Mouse (Mus musculus) heart, adult 2 months (tissue): Measurements from ENCODE around the gene 4930579F01Rik. TPM values are rescaled to one million over a fixed set of nuclear protein-coding genes. Genes with fewer than 3 reads are reported as not detected.

Experiments
- DNase-seq, 2 experiments: peaks; one replicate each; pipeline ENCODE4 v3.0.0; 2021
- H3K27ac ChIP-seq: fragments of 200-600 bp; 2 replicates; pipeline ENCODE4 v1.8.1; 2022
- H3K27me3 ChIP-seq: fragments of 200-500 bp; 2 replicates; pipeline ENCODE4 v1.6.1; 2012; ENCODE audit warnings: mild to moderate bottlenecking, low read length, inconsistent platforms, mixed read lengths; ENCODE audit not compliant: control insufficient read depth, insufficient read depth
- H3K36me3 ChIP-seq: fragments of 200-500 bp; 2 replicates; pipeline ENCODE4 v1.6.1; 2012; ENCODE audit warnings: low read length, inconsistent platforms; ENCODE audit not compliant: control insufficient read depth, insufficient read depth
- H3K4me1 ChIP-seq: fragments of 200-500 bp; 2 replicates; pipeline ENCODE4 v1.6.1; 2011; ENCODE audit warnings: low read length; ENCODE audit not compliant: control insufficient read depth, insufficient read depth
- H3K4me3 ChIP-seq: fragments of 200-600 bp; 2 replicates; pipeline ENCODE4 v1.8.1; 2022
- H3K79me2 ChIP-seq: fragments of 200-500 bp; replicated peaks from 2 replicates; pipeline ENCODE4 v1.6.1; 2012; ENCODE audit warnings: mild to moderate bottlenecking, inconsistent platforms, low read length, moderate library complexity, mixed read lengths; ENCODE audit not compliant: control insufficient read depth, insufficient read depth
- H3K9ac ChIP-seq: fragments of 200-500 bp; 2 replicates; pipeline ENCODE4 v1.6.1; 2012; ENCODE audit warnings: low read depth, mild to moderate bottlenecking, control low read depth, inconsistent platforms, low read length, mixed read lengths
- CTCF ChIP-seq: fragments of 200-600 bp; IDR thresholded peaks from 2 replicates; pipeline ENCODE4 v1.8.1; 2022; ENCODE audit warnings: antibody characterized with exemption, mild to moderate bottlenecking, moderate library complexity
- EP300 ChIP-seq: fragments of 200-500 bp; IDR thresholded peaks from 2 replicates; pipeline ENCODE4 v1.6.1; 2011; ENCODE audit warnings: low read depth, low read length, control low read depth; ENCODE audit not compliant: insufficient read depth
- POLR2A ChIP-seq: fragments of 200-500 bp; IDR thresholded peaks from 2 replicates; pipeline ENCODE4 v1.6.1; 2011; ENCODE audit warnings: mild to moderate bottlenecking, low read depth, low read length, control low read depth; ENCODE audit not compliant: insufficient read depth
- WGBS: fragments of 180-500 bp; shearing (Covaris S2); methylation state at CpG from one replicate; pipeline ENCODE4 v1.1.7; 2018; 5-methylcytosine and 5-hydroxymethylcytosine counted together
- intact Hi-C: fragments of 180-260 bp; cut with DNase I; formaldehyde crosslinking; loops from one replicate; pipeline ENCODE4 v1.15.1; 2025
- polyA plus RNA-seq: library from polyadenylated mRNA; depleted of rRNA; stranded (reverse); fragments of >200 nt; gene quantifications from 2 replicates; pipeline ENCODE4 v1.2.3, GENCODE M21; 2012
- total RNA-seq, 2 experiments: library from RNA; stranded (reverse); gene quantifications; 2 replicates each; pipeline ENCODE4 v1.2.3; 2021

Gene 4930579F01Rik
- total and polyA plus RNA-seq, 3 experiments = 0.06 TPM; not detected in 2

GRCm38 (mm10) chr3:138155062-138155461, 38.6 kb downstream of the 4930579F01Rik start:
- H3K27me3 ChIP-seq = no peaks in the 10 kb centered on the region

GRCm38 (mm10) chr3:138148811-138149210, 44.8 kb downstream of the 4930579F01Rik start:
- intact Hi-C loops = loop anchor here (5.0 kb wide), 2 partner anchors 212 to 227 kb away; no protein-coding TSS in a partner anchor
- H3K27me3 ChIP-seq = no peaks in the 10 kb centered on the region
- no peaks in the 10 kb centered on the region for H3K79me2 ChIP-seq

More at GRCm38 (mm10) chr3:138155062-138155461, 38.6 kb downstream of the 4930579F01Rik start:
- WGBS = 89% methylated on average over 4 of the region's 4 CpGs
- Histone ChIP-seq H3K4me3 (no peak overlapping the region), H3K9ac (no peak overlapping the region), H3K79me2 (no peaks in the 10 kb centered on the region), H3K36me3 (no peaks in the 10 kb centered on the region), H3K4me1 (no peaks in the 10 kb centered on the region), H3K27ac (no peak overlapping the region)
- intact Hi-C loops = no loop called here
- TF ChIP-seq CTCF (no peak), POLR2A (no peak), EP300 (no peak)
- no peak for DNase-seq

GRCm38 (mm10) chr3:138144642-138145171, 48.9 kb downstream of the 4930579F01Rik start, which contains the start of gene Mttp:
Gene Mttp, minus strand, starts transcription at chr3:138144968.
- no peaks in the 10 kb centered on the region for H3K27me3 ChIP-seq
- H3K9ac ChIP-seq = peak within 1 kb of the TSS; percentile 72
- H3K27ac ChIP-seq = peak within 1 kb of the TSS; percentile 98
- no peaks in the 10 kb centered on the region for H3K79me2 ChIP-seq
- WGBS = 2% methylated on average over 8 of the region's 8 CpGs
- H3K4me1 ChIP-seq = no peaks in the 10 kb centered on the region; the same call in 1 of the 2 replicates
- DNase-seq = peak; percentile 61
- peaks cover 3% of the 10 kb centered on the region; the same call in 1 of the 2 replicates for H3K36me3 ChIP-seq
- no peak for TF ChIP-seq EP300
- TF ChIP-seq CTCF = peak; percentile 92
- H3K4me3 ChIP-seq = peak within 1 kb of the TSS; percentile 99
- intact Hi-C loops = loop anchor here (1.0 to 5.0 kb wide), 5 partner anchors 153 to 366 kb away; partner anchors contain the start of gene H2afz

More at GRCm38 (mm10) chr3:138148811-138149210, 44.8 kb downstream of the 4930579F01Rik start:
- Histone ChIP-seq H3K9ac (no peak overlapping the region), H3K36me3 (no peaks in the 10 kb centered on the region), H3K4me1 (no peaks in the 10 kb centered on the region), H3K4me3 (no peak overlapping the region), H3K27ac (no peak overlapping the region)
- no peak for DNase-seq
- 94% methylated on average over 2 of the region's 2 CpGs for WGBS
- no peak for TF ChIP-seq EP300
- no peak for TF ChIP-seq CTCF
- no peak for TF ChIP-seq POLR2A

DNA sequence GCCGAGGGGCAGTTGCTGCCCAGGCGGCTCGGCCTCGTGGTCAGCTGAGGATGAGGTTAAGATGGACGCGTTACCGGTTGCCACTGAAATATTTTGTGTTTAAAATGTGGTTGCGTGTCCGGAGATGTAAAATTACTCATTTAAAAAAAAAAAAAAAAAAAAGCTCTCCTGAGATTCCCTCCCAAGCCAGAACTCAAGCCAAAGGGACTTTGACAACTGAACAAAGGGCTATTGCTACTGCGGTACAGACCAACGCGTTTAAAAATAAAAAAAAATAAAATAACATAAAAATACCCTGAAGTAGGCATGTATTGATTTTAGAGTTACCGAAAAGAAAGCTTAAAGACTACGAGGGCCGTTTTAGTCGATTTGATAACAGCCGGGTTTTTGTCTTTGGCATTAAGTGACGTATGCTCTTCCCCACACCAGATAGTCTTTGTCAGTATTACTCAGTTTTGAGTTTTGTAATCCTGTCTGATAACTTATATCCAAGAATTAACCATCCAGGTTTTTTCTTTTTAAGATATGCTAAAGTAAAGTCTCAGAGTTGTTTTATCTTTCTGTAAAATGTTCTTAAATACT, 49.5 kb downstream of the 4930579F01Rik start:
- peaks cover 2% of the 10 kb centered on the region; the same call in 1 of the 2 replicates for H3K4me1 ChIP-seq
- H3K79me2 ChIP-seq = no peaks in the 10 kb centered on the region
- peak overlapping the region; percentile 99 for H3K4me3 ChIP-seq
- H3K36me3 ChIP-seq = peaks cover 3% of the 10 kb centered on the region; the same call in 1 of the 2 replicates
- no peak for TF ChIP-seq EP300
- TF ChIP-seq POLR2A = no peak
- no peak for TF ChIP-seq CTCF
- peak overlapping the region; percentile 72 for H3K9ac ChIP-seq
- H3K27ac ChIP-seq = peak overlapping the region; percentile 98
- WGBS = 1% methylated on average over 18 of the region's 18 CpGs
- H3K27me3 ChIP-seq = no peaks in the 10 kb centered on the region
- DNase-seq = no peak
- intact Hi-C loops = loop anchor here (2.0 kb wide), 2 partner anchors 279 to 365 kb away; partner anchors contain the start of gene H2afz

- TF ChIP-seq CTCF = peak; percentile 43
- peak; percentile 91 for TF ChIP-seq POLR2A
- no peak for TF ChIP-seq EP300
- DNase-seq = peak; percentile 98
- H3K4me1 ChIP-seq = peaks cover 2% of the 10 kb centered on the region; the same call in 1 of the 2 replicates
- H3K27ac ChIP-seq = peak within 1 kb of the TSS; percentile 98
- peak within 1 kb of the TSS; percentile 99 for H3K4me3 ChIP-seq
- intact Hi-C loops = loop anchor here (2.0 kb wide), 4 partner anchors 47 to 365 kb away; partner anchors contain the start of genes Gm5105 and H2afz
- under 1% methylated on average over 70 of the region's 70 CpGs for WGBS
- no peaks in the 10 kb centered on the region for H3K27me3 ChIP-seq
- H3K79me2 ChIP-seq = no peaks in the 10 kb centered on the region
- peak within 1 kb of the TSS; percentile 87 for H3K9ac ChIP-seq
- H3K36me3 ChIP-seq = peaks cover 3% of the 10 kb centered on the region; the same call in 1 of the 2 replicates
These were observed 50.1 kb downstream of the 4930579F01Rik start, which contains the start of gene Trmt10a for GRCm38 (mm10) chr3:138143315-138144059. Gene Trmt10a, plus strand, starts transcription at chr3:138143448.
